Mouse (Mus musculus) megakaryocyte progenitor cell, adult 5-6 weeks (primary cell): Measurements from ENCODE around the gene Olfml3. TPM values are rescaled to one million over a fixed set of nuclear protein-coding genes. Genes with fewer than 3 reads are reported as not detected.

Experiments
- ATAC-seq: replicated peaks from 2 replicates; pipeline ENCODE4 v1.8.0; 2016; ENCODE audit warnings: mild to moderate bottlenecking, moderate TSS enrichment, inconsistent platforms; ENCODE audit not compliant: poor library complexity
- total RNA-seq, 2 experiments: library from RNA; stranded (forward) in 1 of 2; stranded (reverse) in 1 of 2; fragments of 157-497, 149-512 nt in 1 of 2; fragments of 200-1000 nt in 1 of 2; gene quantifications; 2 replicates each; pipeline versions ENCODE4 v1.2.3 to v1.2.4; 2015 to 2017

The Olfml3 gene
- total RNA-seq, 2 experiments from 2014 or later, result 0.25 to 0.37 TPM

DNA sequence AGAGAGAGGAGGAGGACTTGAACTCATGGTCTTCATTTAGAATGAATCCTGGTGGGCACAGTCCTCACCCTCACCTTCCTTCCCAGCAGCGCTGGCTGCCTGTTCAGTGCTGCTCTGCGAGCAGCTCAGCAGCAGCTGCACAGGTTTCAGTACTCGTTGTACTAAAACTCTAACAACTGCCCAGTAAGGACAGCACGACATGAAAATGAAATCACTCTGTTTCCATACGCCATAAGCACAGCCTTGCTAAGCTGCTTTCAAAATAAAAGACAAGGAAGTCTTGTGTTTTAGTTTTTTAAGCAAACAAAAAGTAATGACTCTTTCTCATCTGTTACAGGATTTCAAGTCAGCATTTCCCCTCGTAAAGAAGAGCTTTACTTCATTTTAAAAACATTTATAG lies 5.4 kb upstream of the Olfml3 start:
- no peak for ATAC-seq

DNA sequence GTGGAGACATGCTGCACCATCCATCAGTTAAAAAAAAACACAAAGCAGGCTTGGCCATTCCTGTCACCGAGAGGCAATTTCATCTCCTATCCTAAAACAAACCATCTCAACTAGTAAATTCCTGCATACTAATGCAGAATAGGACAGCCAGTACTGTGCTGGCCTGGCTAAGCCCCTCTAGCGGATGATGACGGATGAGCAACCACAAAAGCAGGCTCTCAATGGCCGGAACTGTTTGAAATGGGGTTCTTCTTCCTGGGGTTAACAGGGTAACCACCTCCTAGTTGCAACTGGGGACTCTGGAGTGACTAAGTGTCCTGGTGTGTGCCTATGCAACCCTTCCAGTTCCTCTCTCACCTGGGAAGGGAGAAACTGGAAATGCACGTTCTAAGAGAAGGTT lies 2.5 kb upstream of the Olfml3 start:
- no peak; the same call in 1 of the 2 replicates for ATAC-seq

DNA sequence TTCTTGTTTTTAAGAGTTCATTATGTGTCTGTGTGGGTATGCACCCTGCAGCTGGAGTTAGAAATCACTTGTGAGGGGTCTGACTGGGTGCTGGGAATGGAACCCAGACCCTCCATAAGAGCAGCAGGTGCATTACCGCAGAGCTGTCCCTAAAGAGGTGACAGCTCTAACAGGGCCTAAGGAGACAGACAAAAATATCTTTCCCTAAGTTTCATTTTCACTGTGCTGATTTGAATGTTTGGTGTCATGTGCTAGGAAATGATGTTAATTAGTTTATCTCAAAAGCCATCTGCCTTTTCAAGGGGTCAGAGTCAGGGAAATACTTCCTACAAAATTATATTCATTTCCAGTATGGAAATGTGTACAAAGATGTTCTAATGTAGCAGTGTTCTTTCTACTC lies 1.5 kb upstream of the Olfml3 start, which contains the start of gene Gm10964:
Gene Gm10964, plus strand, starts transcription at position 38 of the 400 bp plus-strand sequence.
- no peak for ATAC-seq

DNA sequence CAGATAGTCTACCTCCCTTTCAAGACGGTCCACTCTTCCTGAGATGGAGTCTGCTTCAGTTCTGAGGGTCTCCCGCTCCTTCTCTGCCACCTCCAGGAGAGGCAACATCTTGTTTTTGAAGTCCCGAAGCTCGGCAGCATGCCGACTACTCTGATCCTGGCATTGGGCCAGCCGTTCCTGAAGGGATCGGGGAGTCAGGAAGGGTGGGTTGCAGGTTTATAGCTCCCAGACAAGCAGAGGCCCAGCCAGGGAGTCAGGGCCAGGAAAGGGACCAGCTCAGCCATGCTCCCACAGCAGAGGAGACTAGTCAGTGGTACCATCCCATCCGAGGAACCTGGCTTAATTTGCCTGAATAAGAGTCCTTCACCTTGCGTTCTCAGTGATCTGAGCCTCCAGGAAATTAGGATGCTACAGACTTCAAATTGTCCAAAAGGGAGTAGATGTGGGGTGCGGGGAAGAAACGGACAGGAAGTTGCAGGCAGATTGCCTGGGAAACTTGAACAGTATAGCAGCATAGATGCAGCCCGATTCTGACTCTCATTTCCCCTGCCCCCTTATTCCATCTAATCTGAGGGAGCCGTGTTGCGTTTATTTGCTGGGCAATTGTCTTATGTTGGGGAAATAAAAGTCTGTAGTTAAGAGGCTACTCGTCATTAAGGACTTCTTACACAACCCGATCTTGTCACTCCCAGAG lies 593 bp downstream of the Olfml3 start:
- ATAC-seq, result no peak

DNA sequence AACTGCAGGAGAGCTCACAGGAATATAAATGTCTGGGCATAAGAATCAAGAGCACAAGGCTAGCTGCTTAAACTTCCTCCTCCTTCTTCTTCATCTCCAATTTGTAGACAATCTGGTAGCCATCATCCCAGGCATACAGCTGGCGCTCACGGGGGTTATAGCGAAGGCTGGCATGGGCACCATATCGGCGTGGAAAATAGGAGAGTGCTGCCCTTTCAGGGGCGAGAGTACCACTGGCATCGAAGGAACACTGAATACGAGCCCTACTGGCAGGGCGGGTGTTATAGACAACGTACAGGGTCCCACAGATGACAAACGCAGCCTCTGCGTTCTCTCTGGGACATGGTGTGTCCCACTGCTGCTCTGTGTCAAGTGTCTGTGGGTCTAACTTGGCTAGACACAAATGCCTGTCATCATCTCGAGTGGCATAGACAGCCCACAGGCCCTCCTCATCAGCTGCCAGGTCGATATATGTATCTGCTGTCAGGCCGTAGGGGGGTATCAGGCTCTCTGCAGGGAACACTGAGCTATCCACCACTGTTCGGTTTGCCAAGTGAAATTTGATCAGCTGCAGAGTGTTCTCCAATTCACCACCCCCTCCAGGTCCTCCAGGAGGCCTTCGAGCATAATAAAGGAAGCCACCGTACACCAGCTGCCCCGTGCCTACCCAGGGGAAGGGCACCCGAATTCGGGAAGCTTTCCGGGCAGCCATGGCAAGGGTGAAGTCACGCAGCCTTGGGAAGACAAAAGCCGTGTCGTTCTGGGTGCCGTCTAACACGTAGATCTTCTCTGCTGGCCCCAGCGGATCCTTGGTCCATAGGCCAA lies 1.8 kb downstream of the Olfml3 start:
- ATAC-seq, result no peak

DNA sequence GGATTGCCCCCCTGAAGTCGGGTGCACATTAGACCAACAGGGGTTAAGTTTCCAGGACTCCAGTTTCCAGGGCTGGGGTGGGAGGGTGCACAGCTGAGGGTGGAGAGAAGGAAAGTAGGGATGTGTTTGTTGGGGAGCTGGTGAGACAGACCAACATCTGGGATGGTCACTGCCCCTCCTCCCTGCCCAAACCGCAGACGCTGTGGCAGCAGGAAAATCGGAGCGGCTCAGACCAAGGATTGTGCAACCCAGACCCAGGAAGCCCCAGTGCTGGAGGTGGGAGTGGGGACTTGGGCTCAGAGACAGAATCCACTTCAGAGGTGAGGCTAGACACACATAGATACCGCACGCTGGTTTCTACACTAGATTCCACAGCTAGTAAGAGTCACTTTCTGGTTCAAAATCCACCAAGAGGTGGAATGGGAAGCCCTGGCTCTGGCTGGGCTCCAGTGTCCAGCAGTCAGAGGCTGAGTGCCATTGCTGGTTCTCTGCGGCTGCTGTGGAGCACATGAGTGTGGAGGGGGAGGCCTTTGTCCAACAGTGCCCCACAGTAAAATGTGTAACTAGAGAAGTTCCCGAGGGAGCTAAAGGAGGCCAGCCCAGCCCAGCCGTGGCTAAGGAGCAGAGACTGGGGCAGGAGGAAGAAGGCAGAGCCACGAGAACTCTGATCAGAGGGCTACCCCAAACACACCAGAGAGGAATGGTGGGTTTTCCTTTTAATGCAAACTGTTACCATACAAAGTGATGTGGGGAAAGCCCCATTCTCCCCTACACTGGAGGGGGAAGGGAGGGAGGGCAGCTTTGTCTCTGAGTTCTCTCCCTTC lies 2.9 kb downstream of the Olfml3 start:
- peak; percentile 18 for ATAC-seq

DNA sequence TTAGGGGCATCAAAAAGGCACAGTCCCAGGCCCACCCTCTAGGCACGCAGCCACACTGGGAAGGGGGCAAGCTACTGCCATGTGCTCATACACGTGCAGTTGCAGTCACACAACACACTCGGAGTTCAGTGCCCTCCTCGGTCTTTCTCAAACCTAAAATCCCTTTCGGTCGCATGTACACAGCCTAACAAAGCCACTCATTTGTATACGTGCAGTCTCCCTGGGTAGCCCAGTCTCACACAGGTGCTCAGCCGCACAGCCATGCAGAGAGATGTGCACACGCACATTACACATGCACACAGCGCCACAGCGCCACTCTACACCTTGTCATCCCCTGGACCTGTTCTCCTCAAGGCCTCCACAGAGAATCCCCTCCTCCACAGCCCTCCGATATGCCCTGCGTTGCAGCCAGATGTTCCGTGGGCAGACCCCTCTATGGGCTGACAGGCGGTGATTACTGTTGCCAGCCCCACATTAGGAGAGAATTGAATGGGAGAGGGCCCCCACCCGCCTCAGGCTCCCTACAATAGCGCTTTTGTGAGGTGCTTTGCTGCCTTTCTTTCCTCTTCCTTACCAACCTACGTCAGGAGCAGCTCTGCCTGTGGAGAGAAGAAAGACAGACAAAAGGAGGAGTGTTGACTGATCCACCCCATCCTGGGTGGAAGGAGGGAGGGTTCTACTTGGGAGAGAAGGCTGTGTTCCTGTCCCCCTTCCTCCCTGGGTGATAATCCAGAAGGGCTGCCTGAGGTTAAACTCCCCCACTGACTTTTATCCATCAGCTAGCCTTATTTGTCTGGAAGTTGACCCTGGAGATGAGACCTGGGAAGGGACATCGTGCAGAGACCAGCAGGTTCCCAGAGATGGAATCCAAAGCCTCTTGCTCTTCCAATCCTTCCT lies 3.8 kb downstream of the Olfml3 start:
- ATAC-seq, result no peak

DNA sequence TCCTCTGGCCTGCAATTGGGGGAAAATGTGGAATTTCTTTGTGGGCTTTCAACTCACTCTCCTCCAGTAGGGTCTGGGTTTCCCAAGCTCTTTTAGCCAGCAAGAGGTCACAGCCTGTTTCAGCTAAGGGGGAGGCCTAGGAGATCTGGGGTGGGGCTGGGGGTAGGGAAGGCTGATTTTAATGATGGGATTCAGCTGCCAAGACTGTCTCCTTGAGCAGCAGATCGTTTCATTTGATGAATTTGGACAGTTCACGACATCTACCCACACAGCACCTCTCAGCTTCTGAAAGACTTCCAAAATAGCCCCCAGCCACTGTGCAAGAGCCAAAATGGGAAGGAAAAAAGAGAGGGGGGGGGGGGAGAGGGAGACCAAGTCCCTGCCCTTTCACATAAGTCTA lies 4.6 kb downstream of the Olfml3 start:
- ATAC-seq, result no peak

DNA sequence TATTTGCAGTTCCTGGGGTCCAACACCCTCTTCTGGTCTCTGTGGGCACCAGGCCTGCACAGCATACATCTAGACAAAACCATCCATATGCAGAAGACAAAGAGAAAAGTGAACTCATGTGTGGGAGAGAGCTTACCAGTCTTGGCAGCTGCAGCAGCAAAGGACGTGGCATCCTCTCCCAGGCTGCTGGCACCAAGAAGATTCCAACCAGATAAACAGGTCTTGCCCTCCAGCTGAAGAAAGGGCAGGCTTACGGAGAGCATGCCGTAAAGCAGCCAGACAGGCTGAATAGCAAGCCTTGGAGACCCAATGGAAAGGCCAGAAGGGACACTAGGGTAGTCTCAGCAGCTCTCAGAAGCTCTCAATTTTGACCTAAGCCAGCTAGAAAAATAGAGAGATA lies 5.7 kb downstream of the Olfml3 start:
- ATAC-seq, result no peak

DNA sequence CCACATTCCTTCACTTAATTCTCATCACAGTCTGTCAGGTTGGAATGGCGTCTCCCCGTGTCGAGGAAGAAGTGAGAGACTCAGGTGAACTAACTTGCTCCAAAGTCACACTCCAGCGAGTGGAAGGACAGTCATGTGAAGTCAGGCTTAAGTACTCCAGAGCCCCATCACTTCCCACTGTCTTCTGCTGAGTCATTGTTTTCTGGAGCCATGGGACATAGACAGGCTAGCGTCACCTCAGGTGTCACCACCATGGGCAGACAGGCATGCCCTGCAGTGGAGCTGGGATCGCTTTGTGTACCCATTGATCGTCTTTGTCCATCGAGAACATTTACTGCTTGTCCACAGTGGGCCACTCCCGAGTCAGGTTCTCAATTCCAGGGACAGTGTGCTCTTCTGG lies 8.0 kb downstream of the Olfml3 start:
- no peak for ATAC-seq

DNA sequence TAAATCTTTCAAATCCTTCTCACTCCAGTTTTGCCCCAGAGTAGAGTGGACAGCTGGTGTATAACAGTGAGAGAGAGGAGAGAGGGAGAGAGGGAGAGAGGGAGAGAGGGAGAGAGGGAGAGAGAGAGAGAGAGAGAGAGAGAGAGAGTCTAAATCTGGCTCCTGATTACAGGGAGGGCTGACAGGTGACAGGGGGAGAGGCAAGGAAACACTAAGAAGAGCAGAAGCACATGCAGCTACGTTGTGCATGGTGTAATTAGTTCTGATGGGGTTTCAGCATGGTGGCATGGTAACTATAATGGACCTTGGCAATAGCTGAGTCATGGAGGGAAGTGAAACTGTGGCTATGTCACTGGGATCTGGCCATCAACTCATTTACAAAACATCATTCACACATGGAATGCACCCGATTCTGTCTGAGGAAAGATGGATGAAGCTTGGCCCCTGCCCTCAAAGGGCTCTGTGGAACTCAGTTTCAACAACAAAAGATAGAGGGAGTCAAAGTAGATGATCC lies 9.9 kb downstream of the Olfml3 start:
- peak; percentile 67 for ATAC-seq

DNA sequence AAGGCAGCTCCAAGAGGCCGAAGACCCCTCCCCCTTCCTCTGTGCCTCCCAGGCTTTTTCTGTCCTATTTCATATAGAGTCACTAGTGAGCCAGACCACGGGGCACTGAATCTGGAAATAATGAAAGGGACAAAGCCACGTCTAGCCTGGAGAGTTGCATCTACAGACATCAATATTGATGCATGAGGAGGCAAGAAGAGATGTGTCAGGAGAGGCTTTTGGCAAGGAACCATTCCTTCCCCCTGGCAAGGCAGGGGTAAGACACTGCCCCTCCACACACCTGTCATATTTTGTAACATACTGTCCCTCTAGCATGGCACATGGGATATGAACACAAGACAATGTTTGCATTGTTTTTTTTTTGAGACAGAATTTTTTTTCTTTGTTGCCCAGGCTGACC lies 11.2 kb downstream of the Olfml3 start:
- no peak for ATAC-seq

DNA sequence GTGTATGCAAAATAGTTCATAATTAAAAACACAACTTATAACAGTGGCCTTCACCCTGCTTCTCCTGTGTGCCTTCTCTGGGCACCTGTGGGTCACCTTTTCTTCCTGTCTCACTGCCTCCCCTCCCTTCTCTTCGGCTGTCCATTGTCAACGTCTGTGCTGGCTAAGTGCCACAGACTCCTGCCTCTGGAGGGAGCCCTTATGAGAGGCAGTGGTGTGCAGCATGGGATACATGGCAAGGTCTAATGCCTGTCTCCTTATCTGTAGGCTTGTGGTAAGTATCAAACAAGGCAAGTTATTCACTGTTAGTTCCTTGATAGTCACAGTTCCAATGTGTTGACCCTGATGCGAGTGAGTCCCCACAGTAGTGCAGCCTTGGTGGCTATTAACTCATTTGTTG lies 13.7 kb downstream of the Olfml3 start:
- peak; percentile 96 for ATAC-seq

DNA sequence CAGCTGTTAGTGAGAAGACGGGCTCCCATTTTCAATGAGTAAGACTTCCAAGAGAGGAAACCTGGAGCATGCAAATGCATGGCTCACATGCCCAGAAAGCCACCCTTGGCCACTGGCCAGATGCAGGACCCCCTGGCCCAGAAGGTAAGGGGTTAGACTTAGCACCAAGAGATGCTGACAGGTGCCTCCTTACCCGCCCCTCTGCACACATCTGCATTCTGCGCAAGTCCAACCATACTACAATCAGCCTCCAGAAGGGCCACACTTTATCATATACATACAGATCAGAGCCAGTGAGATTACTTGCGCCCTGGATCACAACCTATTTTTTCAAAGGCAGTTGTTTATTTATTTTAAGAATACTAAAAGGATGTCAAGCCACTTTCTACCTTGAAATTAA lies 19.1 kb downstream of the Olfml3 start:
- ATAC-seq, result 0 out of 2 replicates have a peak, but pooled peaks have one; percentile 53

DNA sequence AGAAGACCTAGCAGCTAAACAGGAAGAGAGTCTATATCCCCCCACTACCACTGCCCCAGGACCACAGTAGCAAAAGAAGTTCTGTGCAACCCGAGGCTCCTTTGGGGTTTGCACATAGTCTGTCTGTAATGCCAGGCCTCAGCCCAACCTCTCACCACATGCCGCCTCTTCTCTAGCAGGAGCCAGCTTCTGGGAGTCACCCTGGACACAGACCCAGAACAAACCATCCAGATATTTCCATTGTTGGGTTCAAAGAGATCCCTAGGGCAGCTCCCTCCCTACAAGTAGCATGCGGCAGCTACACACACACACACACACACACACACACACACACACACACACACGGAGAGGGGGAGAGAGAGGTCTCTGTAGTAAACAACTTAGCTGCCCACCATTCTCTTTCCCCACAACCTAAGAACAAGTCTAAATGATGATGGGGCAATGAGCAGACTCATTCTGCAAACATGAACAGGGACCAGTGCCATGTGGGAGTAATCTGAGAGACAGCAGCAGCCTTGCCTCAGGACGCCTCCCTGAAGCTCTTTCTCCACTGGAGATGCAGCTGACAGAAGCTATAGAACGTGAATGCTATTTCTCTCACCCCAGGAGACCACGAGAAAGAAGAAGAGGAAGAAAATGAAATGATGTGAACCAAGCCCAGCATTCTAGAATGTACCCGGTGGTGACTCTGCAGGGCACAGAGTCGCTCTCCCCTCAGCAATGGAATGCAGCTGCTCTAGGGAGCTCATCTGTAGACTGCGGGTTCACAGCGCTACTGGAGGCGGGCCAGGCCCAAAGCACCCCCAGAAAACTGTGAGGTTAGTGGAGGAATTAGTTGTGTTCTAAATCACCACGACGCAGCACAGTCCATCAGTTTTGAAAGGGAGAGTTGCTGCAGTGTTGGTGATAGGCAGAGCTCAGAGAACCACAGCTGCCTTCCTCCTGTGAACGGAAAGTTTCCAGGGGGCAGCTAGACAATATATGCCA lies 20.7 kb downstream of the Olfml3 start:
- peak; percentile 24; the same call in 1 of the 2 replicates for ATAC-seq

DNA sequence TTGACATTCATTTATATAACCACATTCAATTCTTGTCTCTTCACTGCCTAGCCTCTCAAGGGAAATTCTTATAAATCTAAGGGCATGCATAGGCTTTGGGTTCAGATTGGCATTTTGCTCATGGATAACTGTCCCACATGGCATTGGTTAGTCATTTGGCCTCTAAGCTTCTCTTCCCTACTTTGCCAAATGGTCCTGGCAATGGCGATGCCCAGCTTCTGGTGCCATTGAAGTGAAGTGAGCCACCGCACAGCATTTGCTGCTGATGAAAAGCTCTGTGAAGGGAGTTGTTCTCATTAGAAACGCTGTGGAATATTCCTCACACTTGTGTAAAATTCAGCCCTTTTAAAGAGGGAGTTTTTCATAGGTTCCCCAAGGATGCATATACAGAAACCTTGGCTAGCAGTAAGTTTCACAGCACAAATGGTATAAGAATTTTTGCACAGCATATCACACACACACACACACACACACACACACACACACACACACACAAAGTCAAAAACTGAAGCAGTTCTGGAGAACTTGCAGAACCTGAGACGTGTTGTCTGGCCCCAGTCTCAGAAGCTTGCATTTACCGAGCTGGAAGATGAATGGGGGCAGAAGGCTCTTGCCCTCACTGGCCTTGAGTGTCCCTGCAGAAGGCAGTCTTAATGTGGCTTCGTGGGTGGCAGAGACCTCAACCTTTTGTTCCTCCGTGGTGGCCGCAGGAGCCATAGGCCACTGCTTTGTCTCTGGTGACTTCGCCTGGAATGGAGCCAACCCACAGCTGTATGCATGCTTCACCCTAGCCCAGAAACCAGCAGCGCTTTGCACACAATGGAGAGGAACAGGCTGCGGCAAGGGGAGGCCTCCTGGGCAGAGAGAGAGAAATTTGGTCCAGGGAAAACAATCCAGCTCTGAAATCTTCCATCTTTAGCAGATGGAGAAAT lies 21.8 kb downstream of the Olfml3 start:
- ATAC-seq, result peak; percentile 66

DNA sequence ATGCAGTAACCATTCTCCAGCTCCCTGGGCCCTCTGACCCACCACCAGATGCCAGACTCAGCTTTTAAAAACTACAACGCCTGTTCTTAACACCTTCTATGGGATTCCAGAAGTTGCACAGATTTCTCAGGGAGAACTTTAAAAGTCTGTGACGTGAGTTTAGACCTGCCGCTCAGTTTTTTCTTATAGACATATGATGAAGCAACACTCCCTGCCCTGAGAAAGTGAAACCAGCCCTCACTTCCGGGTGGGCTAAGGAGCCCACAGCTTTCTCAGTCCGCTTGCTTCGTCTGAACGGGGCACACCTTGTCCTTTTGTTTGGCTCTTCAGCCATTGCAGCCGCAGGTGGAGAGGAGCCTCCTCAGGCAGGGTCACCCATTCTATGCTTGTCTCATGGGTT lies 22.9 kb downstream of the Olfml3 start:
- ATAC-seq, result no peak
